Comparison of ENCODE assay signal across 22 mouse cellular contexts in genomic region chr2:52169243-52170005, GRCm38 (mm10).
DNase-seq lines count a peak whose midpoint lies in the region; ATAC-seq lines count a peak whose summit lies in the region.
"Had no signal": no experiment of that assay in that cellular context is flagged by ENCODE, and none has a peak within 500 bp of the region (broad histone marks: within the 10 kb centered on the region; RNA-seq: fewer than 3 reads in every experiment).

No protein-coding gene starts in this region.

- no peaks in the 10 kb centered on the region for H3K9me3 ChIP-seq in lung, embryonic 16.5 days (ENCODE audit: control insufficient read depth, low read length)
- H3K9me3 ChIP-seq: embryonic facial prominence, embryonic 13.5 days; forebrain, embryonic 12.5 days; heart, embryonic 15.5 days; hindbrain, embryonic 10.5 days had no signal

- ATAC-seq in lung, embryonic 16.5 days (ENCODE audit: low read depth): peak; percentile 89
- ATAC-seq in megakaryocyte progenitor cell, adult 5-6 weeks (replicated peaks; ENCODE audit: poor library complexity): peak; percentile 37; the same call in 1 of the 2 replicates
- ATAC-seq: activated CD4-positive, CD25-positive, alpha-beta regulatory T cell, adult 4 months; forebrain, embryonic 16.5 days had no signal

- no peak overlapping the region for H3K9ac ChIP-seq in lung, embryonic 16.5 days (ENCODE audit: low read length)
- H3K9ac ChIP-seq: embryonic facial prominence, embryonic 13.5 days; forebrain, embryonic 12.5 days; heart, embryonic 15.5 days; hindbrain, embryonic 14.5 days had no signal

- H3K4me2 ChIP-seq in lung, embryonic 16.5 days (ENCODE audit: low read depth, low read length): no peak overlapping the region
- H3K4me2 ChIP-seq: embryonic facial prominence, embryonic 13.5 days; forebrain, embryonic 12.5 days; heart, embryonic 11.5 days; heart, embryonic 15.5 days; hindbrain, embryonic 14.5 days had no signal

- H3K27me3 ChIP-seq in lung, embryonic 16.5 days (ENCODE audit: control insufficient read depth, insufficient read depth, low read depth, low read length): no peaks in the 10 kb centered on the region
- H3K27me3 ChIP-seq: embryonic facial prominence, embryonic 13.5 days; forebrain, embryonic 12.5 days; heart, embryonic 15.5 days had no signal

- no peaks in the 10 kb centered on the region; the same call in 1 of the 2 replicates for H3K4me1 ChIP-seq in lung, embryonic 16.5 days (replicated peaks; ENCODE audit: control insufficient read depth, insufficient read depth, low read length)
- H3K4me1 ChIP-seq: embryonic facial prominence, embryonic 13.5 days; forebrain, embryonic 12.5 days; heart, embryonic 15.5 days; hindbrain, embryonic 10.5 days had no signal

- WGBS in lung, embryonic 16.5 days: 41% methylated on average over 7 of the region's 7 CpGs

- no peak for DNase-seq in lung, postnatal 4 days
- DNase-seq in 416B (ENCODE audit: low read depth) (peak; percentile 0), MEL-GATA-1-ER (ENCODE audit: extremely low read depth, low read depth) (peak; percentile 42)
- no peak for DNase-seq in kidney, postnatal 36 days
- no peak for DNase-seq in kidney, adult 8-10 months
- DNase-seq: adrenal gland, postnatal 14 days; cerebellum, adult 11-12 months; cerebellum, adult 9-10 months; cerebellum, postnatal 25 days; gastrocnemius, postnatal 10 days; heart, adult 2 months; heart, postnatal 14 days had no signal

- no peak overlapping the region for H3K4me3 ChIP-seq in lung, embryonic 16.5 days (ENCODE audit: low read length)
- H3K4me3 ChIP-seq: embryonic facial prominence, embryonic 13.5 days; forebrain, embryonic 12.5 days; heart, adult 2 months; heart, embryonic 15.5 days; hindbrain, embryonic 10.5 days had no signal

- H3K27ac ChIP-seq in lung, embryonic 16.5 days (ENCODE audit: low read length): peak overlapping the region; percentile 65
- H3K27ac ChIP-seq: embryonic facial prominence, embryonic 13.5 days; forebrain, embryonic 12.5 days; heart, adult 2 months; heart, embryonic 15.5 days; hindbrain, embryonic 10.5 days; hindbrain, embryonic 14.5 days had no signal

- no peaks in the 10 kb centered on the region for H3K36me3 ChIP-seq in lung, embryonic 16.5 days (ENCODE audit: control insufficient read depth, insufficient read depth, low read length)
- H3K36me3 ChIP-seq: embryonic facial prominence, embryonic 13.5 days; forebrain, embryonic 12.5 days; heart, embryonic 15.5 days; hindbrain, embryonic 10.5 days had no signal

Comparison
In these comparisons a context has a peak if more than half of its experiments do, and no peak if none do; other contexts are left out.
1. DNase-seq: peak in 416B (single experiment) and MEL-GATA-1-ER (single experiment); none in lung, postnatal 4 days (0 of 2), kidney, postnatal 36 days (0 of 2) and kidney, adult 8-10 months (0 of 2).